In the genomic region with DNA sequence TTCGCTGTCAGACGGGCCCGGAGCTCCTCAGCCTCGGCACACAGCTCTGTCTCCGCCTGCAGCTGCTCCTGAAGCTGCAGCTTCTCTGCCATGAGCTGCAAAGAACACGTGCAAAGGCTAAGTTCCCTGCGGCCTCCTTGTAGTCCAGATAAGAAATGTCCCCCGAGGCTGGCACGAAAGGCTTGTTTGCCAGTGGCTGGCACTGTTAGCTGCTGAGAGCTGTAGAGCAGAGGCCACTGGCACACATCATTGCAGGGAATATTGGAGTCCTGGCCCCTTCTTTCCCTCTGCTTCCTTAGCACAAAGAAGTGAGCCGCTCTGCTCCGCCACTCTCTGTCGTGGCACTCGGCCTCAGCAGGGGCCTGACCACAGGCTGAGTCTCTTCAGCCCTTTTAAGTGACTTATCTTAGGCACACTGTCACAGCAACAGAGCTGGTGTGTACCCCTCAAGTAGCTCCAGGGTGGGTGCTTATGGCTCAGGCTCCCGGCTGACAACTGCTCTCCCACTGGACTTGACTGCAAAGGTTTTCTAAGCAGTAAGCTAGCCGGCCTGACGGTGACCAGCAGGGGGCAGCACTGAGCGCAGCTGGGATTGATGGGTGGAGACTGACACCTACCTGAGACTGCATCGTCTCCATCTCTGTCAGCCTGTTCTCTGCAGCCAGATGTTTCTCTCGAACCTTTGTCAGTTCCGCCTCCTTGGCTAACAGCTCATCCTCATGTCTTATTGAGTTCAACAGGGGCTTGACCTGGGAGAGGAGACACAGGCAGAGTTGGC, we compare ENCODE assay signal across 9 mouse cellular contexts. TPM values are rescaled to one million over a fixed set of nuclear protein-coding genes. Genes with fewer than 3 reads are reported as not detected.
DNase-seq lines count a peak whose midpoint lies in the region; TF ChIP-seq lines count a peak whose summit lies in the region.
"Had no signal": no experiment of that assay in that cellular context is flagged by ENCODE, and none has a peak within 500 bp of the region (broad histone marks: within the 10 kb centered on the region; RNA-seq: fewer than 3 reads in every experiment).

No protein-coding gene starts in this region.

- no peak overlapping the region for H3K27ac ChIP-seq in ES-Bruce4 (ENCODE audit: insufficient read depth, low read length)
- H3K27ac ChIP-seq in heart, embryonic 10.5 days = 0 out of 2 replicates have a peak overlapping the region, but pooled peaks have one; percentile 6

- no peak overlapping the region for H3K9ac ChIP-seq in ES-Bruce4 (ENCODE audit: low read depth, poor library complexity, severe bottlenecking)

- no peak overlapping the region for H3K4me3 ChIP-seq in ES-Bruce4 (ENCODE audit: low read depth, low read length)
- H3K4me3 ChIP-seq in heart, embryonic 10.5 days = no peak overlapping the region

- no peaks in the 10 kb centered on the region for H3K4me1 ChIP-seq in ES-Bruce4 (ENCODE audit: control insufficient read depth, insufficient read depth, low read length)
- no peaks in the 10 kb centered on the region; the same call in 1 of the 2 replicates for H3K4me1 ChIP-seq in heart, embryonic 10.5 days

- H3K36me3 ChIP-seq in ES-Bruce4 (ENCODE audit: control insufficient read depth, insufficient read depth, low read length, poor library complexity, severe bottlenecking) = peaks cover 70% of the 10 kb centered on the region
- H3K36me3 ChIP-seq in heart, embryonic 10.5 days = peaks cover 99% of the 10 kb centered on the region

- H3K9me3 ChIP-seq in ES-Bruce4 (replicated peaks; ENCODE audit: control insufficient read depth, insufficient read depth, low read length, poor library complexity, severe bottlenecking) = no peaks in the 10 kb centered on the region
- H3K9me3 ChIP-seq in heart, embryonic 10.5 days = no peaks in the 10 kb centered on the region

- no peak for TF ChIP-seq EP300 in ES-Bruce4 (IDR thresholded peaks at IDR 0.05; ENCODE audit: insufficient read depth, low read depth, low read length)

- no peaks in the 10 kb centered on the region for H3K27me3 ChIP-seq in ES-Bruce4 (ENCODE audit: control insufficient read depth, insufficient read depth, low read length, poor library complexity, severe bottlenecking)
- no peaks in the 10 kb centered on the region for H3K27me3 ChIP-seq in heart, embryonic 10.5 days (ENCODE audit: insufficient read depth, poor library complexity, severe bottlenecking)

- peak; percentile 89 for DNase-seq in adrenal gland, postnatal 10 days
- peak; percentile 67 for DNase-seq in embryo, embryonic 11 days
- DNase-seq in heart, embryonic 10.5 days (ENCODE audit: low spot score) = peak; percentile 90
- DNase-seq in layer of hippocampus, postnatal 10 days (ENCODE audit: low spot score in 2 of 2) = peak; percentile 86
- DNase-seq in lung, postnatal 10 days = peak; percentile 85
- peak; percentile 53 for DNase-seq in right cerebral cortex, postnatal 25 days
- peak; percentile 60 to 85 for DNase-seq in urinary bladder, postnatal 4 days (ENCODE audit: low spot score in 2 of 2)

- no peak for TF ChIP-seq POLR2A in ES-Bruce4 (IDR thresholded peaks at IDR 0.05; ENCODE audit: insufficient read depth, low read length)

- TF ChIP-seq CTCF in ES-Bruce4 (IDR thresholded peaks at IDR 0.05; ENCODE audit: low read depth, low read length) = peak; percentile 99

- WGBS in heart, embryonic 10.5 days = 68% methylated on average over 20 of the region's 20 CpGs

RNA-seq across cellular contexts. Expression of gene Apol8, which starts 18.6 kb away (rescaled TPM):
- 1.4 and 1.9 TPM in 2 replicates for polyA plus RNA-seq in ES-Bruce4 (2011; ENCODE audit: insufficient read depth, insufficient read length, low read depth, missing spikeins)
- total RNA-seq in adrenal gland, postnatal 10 days (2021) = under 1 TPM; 0.39 to 0.88 TPM
- polyA plus RNA-seq in heart, embryonic 10.5 days (2016; fragmentation: Nextera tagmentation; extraction: Ambion mirVana) = 0.16 and 0.52 TPM in 2 replicates
- total RNA-seq in layer of hippocampus, postnatal 10 days (2021) = 1 to 10 TPM; 1.4 to 1.8 TPM

RNA-seq across cellular contexts. Expression of gene Apol9b, which starts 46.5 kb away (rescaled TPM):
- polyA plus RNA-seq in ES-Bruce4 (2011; ENCODE audit: insufficient read depth, insufficient read length, low read depth, missing spikeins) = not detected in 2 replicates
- total RNA-seq in adrenal gland, postnatal 10 days (2021) = under 1 TPM; 0.30 to 0.42 TPM
- polyA plus RNA-seq in heart, embryonic 10.5 days (2016; fragmentation: Nextera tagmentation; extraction: Ambion mirVana) = not detected in 2 replicates
- not detected for total RNA-seq in layer of hippocampus, postnatal 10 days (2021)
- total RNA-seq: layer of hippocampus, adult 8-10 months had no signal
